Mouse (Mus musculus) ovary, postnatal 36 days (tissue): Measurements from ENCODE around the gene Il1f9.
"Not testable (repeated sequence)": the region's sequence is repeated elsewhere in the genome, so short reads cannot be mapped to it uniquely, and the experiment has no call there.

ENCODE experiments used
- DNase-seq: peaks from one replicate; pipeline ENCODE4 v3.0.0; 2022; ENCODE audit warnings: low spot score, mixed read lengths

Il1f9 gene

GRCm38 (mm10) chr2:24186176-24186575 is at the start of gene Il1f9:
Gene Il1f9, plus strand, starts transcription at chr2:24186476.
- no peak for DNase-seq

DNA sequence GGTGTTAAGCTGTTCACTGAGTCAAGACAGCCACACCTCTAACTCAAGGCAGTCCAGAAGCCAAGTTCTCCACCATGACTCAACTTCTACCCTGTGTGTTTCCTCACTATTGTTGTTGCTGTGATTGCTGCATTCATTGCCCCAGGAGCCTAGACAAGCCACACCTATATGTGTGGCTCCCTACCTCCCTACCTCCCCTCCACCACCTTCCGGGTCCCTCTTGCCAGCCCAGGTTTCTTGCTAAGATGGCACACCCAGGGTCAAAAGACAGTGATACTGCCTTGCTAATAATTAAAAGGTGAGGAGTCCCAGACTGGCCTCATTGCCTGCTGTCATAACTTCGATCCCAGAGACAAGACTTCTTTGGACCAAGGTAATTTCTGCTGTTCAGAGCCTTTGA is 33.4 kb upstream of the Il1f9 start, which contains the start of gene Il1f8:
Gene Il1f8 (plus strand): TSS at position 301 of the 400 bp plus-strand sequence.
- no peak for DNase-seq

DNA sequence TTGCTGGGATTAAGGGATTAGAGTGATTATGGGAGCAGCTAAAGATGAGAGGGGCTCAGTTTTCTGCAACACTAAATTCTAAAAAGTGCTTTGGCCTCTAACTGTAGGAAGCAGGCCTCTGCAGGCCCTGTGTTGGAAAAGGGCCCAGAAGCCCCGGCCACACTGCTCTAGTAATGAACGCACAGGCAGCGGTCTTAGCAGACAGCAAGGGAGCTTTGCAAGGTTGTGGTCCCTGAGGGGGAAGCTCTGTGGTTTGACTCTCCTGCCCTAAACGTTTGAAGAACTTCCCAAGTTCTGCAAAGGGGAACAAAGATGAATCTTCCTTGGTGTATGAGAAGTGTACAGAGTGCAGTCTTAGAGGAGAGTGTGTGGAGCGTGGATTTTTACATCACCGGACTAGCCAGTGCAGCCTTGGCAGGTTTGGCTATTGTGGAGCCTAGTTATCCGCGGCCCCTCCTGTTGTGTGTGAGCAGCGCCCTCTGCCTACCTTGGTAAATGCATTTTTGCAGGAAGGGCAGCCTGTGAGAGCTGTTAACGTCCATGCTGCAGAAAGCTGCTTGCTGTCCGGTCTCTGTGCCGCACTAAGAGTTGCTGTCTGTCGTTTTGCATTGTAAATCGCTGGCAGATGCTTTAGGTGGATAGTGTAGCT is 4.5 kb upstream of the Il1f9 start:
- peak; percentile 65 for DNase-seq

DNA sequence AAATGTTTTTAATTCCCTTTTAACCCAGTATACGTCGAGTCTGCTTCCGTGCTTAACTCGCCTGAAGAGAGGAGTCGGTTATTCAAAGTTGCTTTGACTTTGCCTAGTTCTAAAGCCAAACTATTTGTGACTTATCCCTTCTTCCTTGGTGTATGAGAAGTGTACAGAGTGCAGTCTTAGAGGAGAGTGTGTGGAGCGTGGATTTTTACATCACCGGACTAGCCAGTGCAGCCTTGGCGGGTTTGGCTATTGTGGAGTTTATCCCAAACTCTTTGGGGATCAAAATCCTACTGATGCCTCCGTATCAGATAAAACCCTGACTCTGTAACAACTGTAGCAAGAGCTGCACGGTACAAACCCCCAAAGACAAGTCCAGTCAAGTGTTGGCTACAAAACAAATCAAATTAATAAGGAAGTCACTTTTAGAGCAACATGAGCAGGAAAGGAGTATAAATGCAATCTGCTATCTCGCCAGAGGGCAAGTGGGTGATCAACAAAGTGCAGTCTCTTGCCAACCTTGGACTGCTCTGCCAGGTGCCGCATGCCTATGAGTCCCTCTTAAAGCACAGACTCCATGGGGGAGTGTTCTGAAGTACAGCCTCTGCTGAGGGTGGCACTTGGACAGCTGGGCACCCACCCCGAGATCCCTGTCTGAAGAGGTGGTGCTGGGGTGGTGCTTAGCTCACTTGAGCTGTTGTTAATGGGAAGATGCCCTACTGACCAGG is 3.7 kb upstream of the Il1f9 start:
- peak; percentile 14 for DNase-seq

GRCm38 (mm10) chr2:24184092-24184491 is 2.2 kb upstream of the Il1f9 start:
- not testable (repeated sequence) for DNase-seq

DNA sequence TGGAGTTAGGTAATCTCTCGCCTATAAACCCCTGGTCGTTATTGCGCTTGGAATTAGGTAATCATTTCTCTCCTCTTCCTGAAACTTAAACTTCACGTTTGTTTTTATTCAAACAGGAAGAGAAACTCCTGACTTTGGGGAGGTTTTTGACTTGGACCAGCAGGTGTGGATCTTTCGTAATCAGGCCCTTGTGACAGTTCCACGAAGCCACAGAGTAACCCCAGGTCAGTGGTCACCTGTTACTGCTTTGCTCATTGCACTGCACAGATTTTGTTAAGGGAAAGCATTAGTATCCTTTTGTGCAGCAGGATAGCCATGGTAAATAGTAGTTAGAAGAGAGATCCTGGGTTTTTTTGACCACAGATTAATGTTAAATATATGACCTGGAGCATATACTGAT is 1.3 kb downstream of the Il1f9 start:
- DNase-seq, result no peak

DNA sequence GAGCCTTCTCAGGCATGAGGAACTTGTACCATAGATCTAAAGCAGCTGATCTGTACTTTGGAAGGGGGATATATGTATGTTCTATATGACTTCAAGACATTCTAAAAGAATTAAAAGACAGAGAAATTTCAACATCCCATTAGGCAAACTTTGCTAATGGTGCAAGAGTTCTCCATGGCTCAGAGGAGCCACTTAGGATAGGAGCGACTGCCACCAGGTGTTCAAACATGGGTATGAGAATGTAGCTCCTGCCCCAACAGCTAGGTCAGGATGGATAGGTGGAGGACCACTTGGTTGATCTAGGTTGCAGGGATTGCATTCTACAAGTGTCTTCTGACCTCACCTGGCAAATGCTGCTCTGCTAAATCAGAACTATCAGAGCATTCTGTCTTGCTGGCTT is 1.9 kb downstream of the Il1f9 start:
- no peak for DNase-seq

DNA sequence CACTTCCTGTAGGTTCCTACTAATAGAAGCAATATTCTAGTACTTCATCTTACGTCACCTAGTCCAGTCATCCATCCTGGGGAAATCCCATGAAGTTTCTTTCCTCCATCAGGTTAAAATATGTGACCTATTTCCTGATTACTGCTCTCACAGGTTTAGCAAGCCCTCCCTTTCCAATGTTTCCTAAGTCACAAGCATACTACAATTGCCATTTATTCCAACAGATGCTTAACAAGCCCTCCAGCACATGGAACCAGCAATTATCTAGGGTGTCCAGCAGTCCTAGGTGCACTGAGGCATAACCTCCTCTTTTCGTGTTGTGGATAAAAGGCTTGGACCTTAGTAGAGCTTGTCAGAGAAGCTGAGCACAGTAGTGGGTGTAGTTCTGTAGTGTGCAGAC is 28.8 kb downstream of the Il1f9 start, which contains the start of gene Il1f6:
Gene Il1f6 (plus strand): TSS at position 301 of the 400 bp plus-strand sequence.
- no peak for DNase-seq

DNA sequence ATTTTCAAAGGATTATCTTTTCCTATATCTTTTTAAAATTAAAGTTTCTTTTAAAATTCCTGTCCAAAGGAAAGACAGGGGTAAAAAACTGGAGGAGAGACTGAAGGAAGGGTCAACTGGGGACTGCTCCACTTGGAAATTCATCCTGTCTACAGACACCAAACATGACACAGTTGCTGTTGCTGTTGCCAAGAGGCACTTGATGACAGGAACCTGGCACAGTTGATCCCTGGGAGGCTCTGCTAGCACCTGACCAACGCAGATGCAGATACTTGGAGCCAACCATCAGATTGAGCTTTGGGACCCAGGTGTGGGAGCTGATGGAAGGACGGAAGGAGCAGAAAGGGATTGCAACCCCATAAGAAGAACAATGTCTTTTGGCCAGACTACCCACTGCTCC is 40.9 kb downstream of the Il1f9 start:
- DNase-seq, result no peak
